Mouse (Mus musculus) erythroid progenitor cell, adult 5-6 weeks (primary cell): ENCODE results near the gene Exoc5. TPM values are rescaled to one million over a fixed set of nuclear protein-coding genes. Genes with fewer than 3 reads are reported as not detected.
A peak's percentile ranks its signal among the peaks of the same experiment; 100 is the strongest.
"Not testable (repeated sequence)": the region's sequence is repeated elsewhere in the genome, so short reads cannot be mapped to it uniquely, and the experiment has no call there.

Source experiments
- ATAC-seq: replicated peaks from 2 replicates; pipeline ENCODE4 v1.8.0; 2016; ENCODE audit warnings: moderate number of reproducible peaks, mild to moderate bottlenecking, moderate TSS enrichment, inconsistent platforms; ENCODE audit not compliant: poor library complexity, low FRiP score, severe bottlenecking
- total RNA-seq, 2 experiments: library from RNA; stranded (forward) in 1 of 2; stranded (reverse) in 1 of 2; fragments of 150-400 nt in 1 of 2; fragments of 186-747, 209-891 nt in 1 of 2; gene quantifications; 2 replicates each; pipeline versions ENCODE4 v1.2.3 to v1.2.4; 2015 to 2017; ENCODE audit warnings: low replicate concordance in 2 of 2

Exoc5 gene
- 41.1 and 55.8 TPM in 2 replicates for total RNA-seq (2015; ENCODE audit: low replicate concordance)
- total RNA-seq (2017; ENCODE audit: low replicate concordance) = 35.9 and 97.8 TPM in 2 replicates

GRCm38 (mm10) chr14:49066274-49066823 lies at the start of gene Exoc5:
Exoc5 (minus strand) TSS chr14:49066653.
- peak; percentile 90 for ATAC-seq

DNA sequence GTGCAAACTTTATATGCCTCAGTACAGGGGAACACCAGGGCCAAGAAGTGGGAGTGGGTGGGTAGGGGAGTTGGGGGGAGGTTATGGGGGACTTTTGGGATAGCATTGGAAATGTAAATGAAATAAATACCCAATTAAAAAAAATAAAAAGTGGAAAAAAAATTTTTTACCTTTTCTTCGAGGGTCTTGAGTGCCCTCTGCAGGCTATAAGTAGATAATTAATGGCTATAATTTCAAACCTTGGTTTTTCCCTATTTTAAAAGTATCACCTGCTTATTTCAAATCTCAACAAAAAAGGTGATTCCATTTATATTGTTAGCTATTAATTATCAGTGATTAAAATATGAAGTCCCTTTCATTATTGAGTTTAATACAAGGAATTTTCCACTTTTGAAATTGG lies 25.3 kb upstream of the Exoc5 start:
- not testable (repeated sequence) for ATAC-seq

GRCm38 (mm10) chr14:49091277-49091676 lies 24.8 kb upstream of the Exoc5 start:
- ATAC-seq = no peak

DNA sequence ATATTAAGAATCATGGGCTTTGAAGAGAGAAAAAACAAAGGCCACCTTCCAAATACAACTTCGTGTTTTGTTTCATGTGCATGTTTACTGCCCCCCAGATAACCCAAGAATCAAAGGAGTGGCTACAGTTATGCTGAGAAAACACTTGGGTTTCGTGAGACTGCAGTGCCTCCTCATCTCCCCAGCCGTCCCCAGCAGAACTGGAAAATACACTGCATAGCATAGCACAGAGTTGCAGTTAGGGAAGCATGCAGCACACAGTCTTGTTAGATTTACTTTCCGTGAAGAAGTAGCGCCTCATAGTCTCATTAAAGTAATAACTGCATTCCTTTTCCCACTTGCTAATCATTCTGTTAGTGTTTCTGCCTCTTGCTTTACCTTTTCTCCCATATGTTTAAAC lies 23.6 kb upstream of the Exoc5 start:
- no peak for ATAC-seq

DNA sequence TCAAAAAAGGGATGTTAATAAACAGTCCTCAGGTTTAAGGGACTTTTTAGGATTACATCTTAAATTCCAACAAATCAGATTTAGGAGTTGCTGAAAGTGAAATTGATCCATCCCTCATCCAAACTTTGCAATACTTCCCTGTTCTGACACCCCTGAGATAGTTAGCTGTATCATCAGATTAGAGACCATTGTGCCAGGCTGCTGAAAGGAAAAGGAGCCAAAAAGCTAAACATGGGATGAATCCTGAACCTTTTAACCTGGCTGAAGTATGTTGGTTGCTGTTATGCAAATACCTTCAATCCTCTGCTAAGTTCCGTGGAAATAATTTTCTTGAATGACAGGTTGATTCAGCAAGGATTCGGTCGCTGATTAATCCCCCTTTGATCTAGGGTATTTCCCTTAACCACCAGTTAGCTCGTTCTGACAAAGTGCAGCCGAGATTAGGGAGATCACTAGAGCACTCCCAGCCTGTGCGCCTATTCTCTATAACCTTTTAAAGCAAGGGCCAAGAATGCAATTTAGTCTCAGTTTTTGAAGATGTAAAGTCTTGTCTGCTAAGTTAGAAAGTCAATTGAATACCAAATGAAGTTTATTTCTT lies 23.1 kb upstream of the Exoc5 start:
- no peak for ATAC-seq

GRCm38 (mm10) chr14:49088155-49089048 lies 21.9 kb upstream of the Exoc5 start:
- no peak for ATAC-seq

DNA sequence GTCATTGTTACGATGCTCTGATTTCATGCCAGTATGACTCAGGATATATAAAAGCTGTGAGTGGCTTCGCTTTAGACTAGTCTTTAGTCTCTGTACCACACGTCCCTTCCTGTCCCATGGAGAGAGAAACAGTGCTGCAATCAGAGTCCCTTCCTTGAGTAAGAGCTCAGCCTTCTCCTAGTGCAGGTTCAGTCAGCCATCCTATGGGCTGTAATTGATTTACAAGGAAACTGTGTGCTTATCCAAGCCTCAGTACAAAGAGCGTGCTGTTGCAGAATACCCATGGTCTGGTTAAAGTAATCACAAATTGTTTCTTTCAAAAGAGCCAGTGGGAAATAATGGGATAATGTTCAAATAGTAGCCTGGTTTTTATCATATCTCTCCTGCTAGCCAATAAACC lies 20.1 kb upstream of the Exoc5 start:
- no peak for ATAC-seq

GRCm38 (mm10) chr14:49078820-49079219 lies 12.4 kb upstream of the Exoc5 start:
- no peak for ATAC-seq

DNA sequence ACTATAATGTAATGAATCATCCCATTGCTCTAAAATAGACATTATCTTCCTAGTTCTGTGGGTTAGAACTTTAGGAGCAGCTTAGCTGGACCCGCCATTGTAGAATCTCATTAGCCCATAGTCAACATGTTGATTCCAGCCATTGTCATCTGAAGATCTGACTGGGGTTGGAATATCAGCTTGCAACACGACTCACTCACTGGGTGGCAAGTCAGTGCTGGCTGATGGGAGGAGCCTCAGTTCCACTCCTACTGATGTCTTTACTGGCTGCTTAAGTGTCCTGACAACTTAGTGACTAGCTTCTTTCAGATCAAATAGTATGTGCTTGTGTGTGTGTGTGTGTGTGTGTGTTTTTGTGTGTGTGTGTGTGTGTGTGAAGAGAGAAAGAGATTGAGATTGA lies 7.9 kb upstream of the Exoc5 start:
- no peak for ATAC-seq

DNA sequence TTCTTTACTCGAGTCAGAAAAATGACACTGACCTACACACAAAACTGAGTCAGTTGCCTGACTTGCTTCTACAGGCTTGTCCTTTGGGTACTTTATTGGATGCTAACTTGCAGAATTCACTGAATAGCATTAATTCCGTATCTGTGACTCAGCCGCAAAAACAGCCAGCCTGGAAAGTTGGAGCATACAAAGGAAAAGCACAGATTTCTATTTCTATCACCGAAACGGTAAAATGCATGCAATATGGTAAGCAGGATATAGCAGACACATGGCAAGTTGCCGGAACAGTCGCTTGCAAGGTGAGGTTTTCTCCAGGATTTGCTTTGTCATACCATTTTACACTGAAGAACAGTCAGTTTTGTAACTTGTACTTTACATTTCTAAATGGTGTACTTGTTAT lies 7.4 kb upstream of the Exoc5 start:
- ATAC-seq = no peak

- ATAC-seq = no peak
Measured at GRCm38 (mm10) chr14:49072837-49073236, 6.4 kb upstream of the Exoc5 start.

- ATAC-seq = peak; percentile 44
Measured at GRCm38 (mm10) chr14:49065529-49066273, 752 bp downstream of the Exoc5 start, which contains the start of gene Ap5m1. Ap5m1 (plus strand) TSS chr14:49066097.

- no peak for ATAC-seq
Measured at GRCm38 (mm10) chr14:49063838-49064237, 2.6 kb downstream of the Exoc5 start.

DNA sequence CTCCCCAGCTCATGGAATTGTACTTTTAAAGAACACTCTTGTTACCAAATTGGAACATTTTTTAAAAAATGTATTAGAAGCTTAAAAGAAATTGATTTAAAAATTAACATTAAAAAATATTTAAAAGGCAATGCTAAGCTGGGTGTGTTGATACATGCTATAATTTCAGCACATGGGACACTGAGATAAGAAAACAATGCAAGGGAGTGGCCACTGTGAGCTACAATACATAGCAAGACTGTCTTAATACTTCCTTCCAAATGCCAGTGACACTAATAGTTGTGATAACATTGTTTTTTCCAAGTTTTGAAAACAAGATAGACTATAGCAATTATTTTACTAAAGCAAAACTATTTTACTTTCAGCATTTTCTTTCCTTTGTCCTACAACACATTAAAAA lies 17.0 kb downstream of the Exoc5 start:
- ATAC-seq = no peak

- ATAC-seq = no peak
Measured at GRCm38 (mm10) chr14:49045610-49046009, 20.8 kb downstream of the Exoc5 start.

- ATAC-seq = no peak
Measured at GRCm38 (mm10) chr14:49028991-49029390, 37.5 kb downstream of the Exoc5 start.

DNA sequence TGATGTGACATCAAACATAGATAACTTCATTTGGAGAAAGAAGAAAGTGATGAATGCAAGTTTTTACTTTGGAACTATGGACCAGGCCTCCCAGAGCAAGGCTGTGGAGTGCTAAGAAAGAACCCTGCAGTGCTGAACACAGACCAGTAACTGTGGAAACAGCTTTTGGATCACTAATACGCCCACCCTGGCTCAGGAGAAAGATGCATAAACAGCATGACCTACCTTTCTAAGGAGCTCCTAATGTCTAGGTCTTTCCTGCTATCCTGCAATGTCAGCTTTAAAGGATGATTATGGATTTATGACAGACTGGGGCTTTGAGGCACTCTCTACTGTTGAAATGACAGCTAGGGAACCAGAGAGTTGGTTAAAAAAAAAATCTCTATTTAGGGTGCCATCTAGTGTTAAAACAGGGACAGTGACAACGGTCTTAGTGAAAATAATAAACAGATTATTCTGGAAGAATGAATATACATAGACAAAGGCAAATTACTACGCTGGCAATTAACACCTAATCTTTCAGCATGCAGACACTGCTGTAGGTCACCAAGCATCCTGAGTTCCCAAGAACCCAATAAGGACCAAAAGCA lies 38.6 kb downstream of the Exoc5 start:
- no peak for ATAC-seq

GRCm38 (mm10) chr14:49027040-49027778 lies 39.2 kb downstream of the Exoc5 start:
- ATAC-seq = no peak

DNA sequence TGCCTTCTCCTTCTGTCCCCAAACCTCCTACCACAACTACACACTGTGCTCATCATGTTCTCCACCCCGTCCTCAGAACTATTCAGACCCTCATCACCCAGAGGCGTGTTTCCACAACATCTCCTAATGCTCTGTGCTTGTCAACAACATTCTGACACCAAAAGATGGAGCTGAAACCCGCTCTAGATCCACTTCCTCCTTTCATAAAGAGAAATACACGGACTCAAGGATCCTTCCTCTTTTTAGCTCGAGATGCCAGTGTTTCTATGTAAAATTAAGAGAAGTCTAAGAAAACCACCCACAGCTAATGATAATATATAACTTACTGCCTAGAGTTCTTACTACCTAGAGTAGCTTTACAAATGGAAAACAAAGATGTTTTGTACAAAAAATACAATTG lies 46.7 kb downstream of the Exoc5 start:
- no peak for ATAC-seq
